Mouse (Mus musculus): ENCODE measurements around the gene Tor3a.

DNA sequence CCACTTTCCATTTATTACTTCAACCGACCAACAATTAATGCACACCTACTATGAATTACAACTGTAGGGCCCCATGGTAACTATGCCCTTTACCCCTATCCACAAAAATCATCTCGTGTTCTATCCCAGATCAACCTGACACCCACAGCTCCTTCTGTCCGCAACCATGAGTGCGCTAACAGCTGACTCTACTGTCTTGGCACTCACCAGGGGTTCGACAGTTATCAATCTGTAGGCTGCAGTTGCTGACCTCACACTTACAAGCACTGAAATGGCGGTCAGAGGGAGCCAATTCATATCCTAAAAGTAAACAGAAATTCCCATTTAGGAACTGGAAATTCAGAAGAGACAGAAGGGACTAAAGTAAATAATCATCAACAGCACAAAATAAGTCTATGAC is 42.5 kb upstream of the Tor3a start:
- TF ChIP-seq CTCF (IDR thresholded peaks at IDR 0.05; ENCODE audit: extremely low read depth, insufficient read depth, low read length): no peak
- no peak for TF ChIP-seq POLR2A (IDR thresholded peaks at IDR 0.05; ENCODE audit: extremely low read depth, insufficient read depth, low read length)
